Mouse (Mus musculus) liver, adult 2 months (tissue): ENCODE results near the gene Frmpd4.

Source experiments
- CTCF ChIP-seq: fragments of 200-500 bp; IDR thresholded peaks from 2 replicates; pipeline ENCODE4 v1.5.1; 2011; ENCODE audit warnings: low read depth, low read length, control low read depth
- POLR2A ChIP-seq: fragments of 200-500 bp; IDR thresholded peaks from 2 replicates; pipeline ENCODE4 v1.6.1; 2011; ENCODE audit warnings: low read length, control low read depth; ENCODE audit not compliant: insufficient read depth; ENCODE audit errors: extremely low read depth

DNA sequence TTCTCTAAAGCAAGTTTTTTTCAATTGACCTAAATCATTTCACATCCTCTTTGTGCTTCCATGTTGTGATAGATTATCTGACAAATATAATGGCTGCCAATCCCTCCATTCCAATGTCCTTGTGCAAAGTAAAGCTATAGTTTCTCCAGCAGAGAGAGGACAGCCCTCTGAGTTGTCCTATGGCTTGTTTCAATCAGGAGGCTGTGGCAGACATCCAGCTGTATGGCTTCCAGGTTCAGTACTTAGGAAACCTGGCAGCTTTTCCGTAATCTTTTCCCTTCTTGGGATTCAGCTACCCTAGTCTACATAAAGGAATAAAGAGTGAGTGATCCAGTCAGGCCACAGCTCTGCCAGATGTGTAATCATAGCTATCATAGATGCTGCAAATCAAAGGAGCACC is 145.8 kb downstream of the Frmpd4 start:
- no peak for TF ChIP-seq CTCF
- TF ChIP-seq POLR2A, result no peak
